Mouse (Mus musculus) midbrain, embryonic 14.5 days (tissue): ENCODE measurements around the gene Aff3. TPM values are rescaled to one million over a fixed set of nuclear protein-coding genes. Genes with fewer than 3 reads are reported as not detected.

Source experiments
- ATAC-seq: fragments of 200-750 bp; cut with Nextera tagmentation; 2 replicates; pipeline ENCODE4 v1.8.0; 2017; ENCODE audit warnings: moderate number of reproducible peaks, moderate library complexity; ENCODE audit not compliant: low FRiP score, low TSS enrichment
- DNase-seq: peaks from one replicate; pipeline ENCODE4 v3.0.0-alpha.2; 2015
- H3K27ac ChIP-seq: fragments of 300-500 bp; sonication (generic); replicated peaks from 2 replicates; pipeline ENCODE4 v1.5.1; 2014; ENCODE audit warnings: mild to moderate bottlenecking, low read depth, low read length, moderate library complexity
- H3K27me3 ChIP-seq: fragments of 300-500 bp; sonication (generic); 2 replicates; pipeline ENCODE4 v1.6.1; 2014; ENCODE audit warnings: low read length, control low read depth, mixed read lengths; ENCODE audit not compliant: control insufficient read depth, insufficient read depth
- H3K36me3 ChIP-seq: fragments of 300-500 bp; sonication (generic); 2 replicates; pipeline ENCODE4 v1.6.1; 2014; ENCODE audit warnings: low read length, control low read depth; ENCODE audit not compliant: control insufficient read depth, insufficient read depth
- H3K4me1 ChIP-seq: fragments of 300-500 bp; sonication (generic); 2 replicates; pipeline ENCODE4 v1.6.1; 2014; ENCODE audit warnings: mild to moderate bottlenecking, antibody characterized with exemption, low read length, control low read depth; ENCODE audit not compliant: control insufficient read depth, insufficient read depth
- H3K4me2 ChIP-seq: fragments of 300-500 bp; sonication (generic); 2 replicates; pipeline ENCODE4 v1.6.1; 2014; ENCODE audit warnings: mild to moderate bottlenecking, low read length, moderate library complexity
- H3K4me3 ChIP-seq: fragments of 300-500 bp; sonication (generic); replicated peaks from 2 replicates; pipeline ENCODE4 v1.5.1; 2014; ENCODE audit warnings: low read depth, low read length
- H3K9ac ChIP-seq: fragments of 300-500 bp; sonication (generic); replicated peaks from 2 replicates; pipeline ENCODE4 v1.6.1; 2014; ENCODE audit warnings: mild to moderate bottlenecking, low read length, moderate library complexity
- H3K9me3 ChIP-seq: fragments of 300-500 bp; sonication (generic); 2 replicates; pipeline ENCODE4 v1.6.1; 2016; ENCODE audit warnings: low read length, control low read depth, mixed read lengths; ENCODE audit not compliant: control insufficient read depth
- WGBS: fragments of 180-500 bp; shearing (Covaris S2); extraction: QIAGEN DNeasy Blood & Tissue Kit; methylation state at CpG from one replicate; pipeline ENCODE4 v1.1.7; 2014; 5-methylcytosine and 5-hydroxymethylcytosine counted together
- polyA plus RNA-seq: library from polyadenylated mRNA; unstranded; fragments of >200 nt; fragmentation: Nextera tagmentation; extraction: Ambion mirVana; gene quantifications from 2 replicates; pipeline ENCODE4 v1.2.1, GENCODE M21; 2014

Gene Aff3
- polyA plus RNA-seq, 1 experiment from 2014 or later, result 20.3 TPM

DNA sequence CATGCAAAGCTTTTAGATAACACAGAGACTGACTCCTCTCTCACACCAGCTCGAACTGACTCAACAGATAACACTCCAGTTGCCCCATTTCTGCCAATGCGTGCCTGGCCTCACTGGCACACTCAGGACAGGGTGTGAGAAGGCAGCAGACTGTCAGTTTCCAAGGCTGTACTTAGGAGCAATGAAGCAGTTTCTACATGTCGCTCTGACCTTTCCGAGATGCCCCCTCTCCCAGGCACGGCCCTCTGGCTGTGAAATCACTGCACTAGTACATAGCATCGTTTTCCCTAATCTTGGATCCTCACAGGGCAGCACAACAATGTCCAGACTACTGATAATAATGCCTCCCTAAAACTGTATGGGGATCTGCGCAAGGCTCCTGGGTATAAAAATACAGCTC is 132.2 kb downstream of the Aff3 start:
- Histone ChIP-seq H3K9me3 (no peaks in the 10 kb centered on the region), H3K27me3 (no peaks in the 10 kb centered on the region), H3K27ac (no peak overlapping the region), H3K4me3 (no peak overlapping the region), H3K4me2 (no peak overlapping the region), H3K4me1 (peaks cover 3% of the 10 kb centered on the region), H3K9ac (no peak overlapping the region), H3K36me3 (peaks cover 7% of the 10 kb centered on the region)
- ATAC-seq (no peak), DNase-seq (no peak)
- 94% methylated on average over 7 of the region's 7 CpGs for WGBS

DNA sequence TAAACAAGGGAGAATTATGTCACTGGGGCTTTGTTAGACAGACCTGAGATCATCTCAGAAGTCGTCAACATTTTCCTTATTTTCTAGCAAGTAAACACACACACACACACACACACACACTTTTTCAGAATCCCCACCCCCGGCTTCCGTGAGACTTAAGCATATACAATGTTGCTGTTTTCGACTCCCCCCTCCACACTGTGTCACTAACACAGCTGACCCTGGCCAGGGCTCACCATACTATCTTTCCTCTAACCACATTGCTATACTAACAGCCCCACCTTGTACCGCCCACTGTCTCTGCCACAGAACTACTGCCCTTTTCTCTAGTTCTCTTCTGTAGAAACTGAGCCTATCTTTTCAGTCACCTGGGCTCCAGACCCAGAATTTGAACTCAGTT is 136.1 kb downstream of the Aff3 start:
- Histone ChIP-seq H3K36me3 (peaks cover 12% of the 10 kb centered on the region), H3K9ac (no peak overlapping the region), H3K4me2 (no peak overlapping the region), H3K27me3 (no peaks in the 10 kb centered on the region), H3K4me1 (no peaks in the 10 kb centered on the region), H3K4me3 (no peak overlapping the region), H3K9me3 (no peaks in the 10 kb centered on the region), H3K27ac (no peak overlapping the region)
- WGBS, result 92% methylated on average over 5 of the region's 5 CpGs
- ATAC-seq (no peak), DNase-seq (no peak)

DNA sequence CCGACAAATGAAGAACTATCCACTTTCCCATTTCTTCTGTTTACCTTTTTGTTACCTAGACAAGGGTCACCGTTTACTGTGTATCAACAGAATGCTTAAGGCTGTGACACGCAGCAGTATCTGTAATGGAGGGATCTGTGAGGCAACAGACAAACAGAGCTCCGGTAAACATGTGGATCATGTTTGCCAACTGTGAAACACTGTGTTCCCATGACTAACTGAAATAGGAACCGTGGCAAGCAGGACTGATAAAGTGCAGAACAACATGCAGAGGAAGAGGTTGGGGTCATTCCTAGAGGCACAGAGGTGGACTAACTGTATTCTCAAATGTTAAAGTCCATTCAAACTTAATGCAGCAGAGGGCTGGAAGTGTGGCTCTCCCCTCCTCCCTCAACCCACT is 138.2 kb downstream of the Aff3 start:
- Histone ChIP-seq H3K9ac (no peak overlapping the region), H3K36me3 (peaks cover 13% of the 10 kb centered on the region), H3K4me1 (no peaks in the 10 kb centered on the region), H3K9me3 (no peaks in the 10 kb centered on the region), H3K4me2 (no peak overlapping the region), H3K27me3 (no peaks in the 10 kb centered on the region), H3K27ac (no peak overlapping the region), H3K4me3 (no peak overlapping the region)
- WGBS, result 96% methylated on average over 5 of the region's 5 CpGs
- ATAC-seq (no peak), DNase-seq (no peak)

DNA sequence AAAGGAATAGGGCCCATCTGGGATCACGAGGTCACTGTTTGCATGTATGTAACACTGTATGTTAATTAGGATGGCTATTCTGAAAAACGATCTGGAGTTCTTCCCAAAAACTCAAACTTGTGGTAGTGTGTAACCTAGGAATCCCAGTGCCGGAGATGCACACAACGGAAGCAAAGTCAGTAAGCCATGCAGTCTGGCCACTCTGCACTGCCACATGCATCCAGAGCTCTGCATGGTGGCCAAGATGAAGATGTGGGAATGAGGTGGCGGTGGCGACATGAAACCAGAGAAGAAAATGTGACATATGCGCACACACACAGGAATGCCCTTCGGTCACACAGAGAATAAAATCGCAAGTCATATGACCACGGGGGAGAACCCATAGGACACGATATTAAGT is 143.1 kb downstream of the Aff3 start:
- no peaks in the 10 kb centered on the region for H3K9me3 ChIP-seq
- H3K4me3 ChIP-seq, result no peak overlapping the region
- ATAC-seq (no peak), DNase-seq (no peak)
- H3K9ac ChIP-seq, result no peak overlapping the region
- H3K36me3 ChIP-seq, result peaks cover 13% of the 10 kb centered on the region
- no peak overlapping the region for H3K27ac ChIP-seq
- 97% methylated on average over 11 of the region's 11 CpGs for WGBS
- no peaks in the 10 kb centered on the region for H3K4me1 ChIP-seq
- no peaks in the 10 kb centered on the region for H3K27me3 ChIP-seq
- no peak overlapping the region for H3K4me2 ChIP-seq

DNA sequence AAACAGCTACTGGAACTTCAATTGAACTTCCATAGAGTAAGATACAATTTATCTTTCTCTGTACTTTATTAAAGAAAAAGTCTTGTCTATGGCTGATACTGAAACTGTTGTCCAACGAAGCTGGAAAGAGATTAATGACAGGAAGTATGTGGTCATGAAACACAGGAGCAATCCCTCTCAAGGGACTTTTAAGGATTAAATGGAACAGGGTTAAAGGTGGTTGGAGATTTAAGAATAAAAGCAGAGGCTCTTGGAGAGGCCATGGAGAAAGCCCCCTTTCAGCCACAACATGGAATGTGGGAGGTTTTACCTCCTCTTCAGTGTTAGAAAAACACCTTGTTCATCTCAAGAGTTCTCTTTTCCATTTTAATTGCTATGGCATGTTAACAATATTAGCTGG is 148.5 kb downstream of the Aff3 start:
- Histone ChIP-seq H3K27me3 (no peaks in the 10 kb centered on the region), H3K9me3 (no peaks in the 10 kb centered on the region), H3K9ac (no peak overlapping the region), H3K27ac (no peak overlapping the region), H3K4me1 (peaks cover 18% of the 10 kb centered on the region), H3K4me2 (no peak overlapping the region), H3K36me3 (no peaks in the 10 kb centered on the region), H3K4me3 (no peak overlapping the region)
- WGBS, result 78% methylated on average over 1 of the region's 1 CpGs
- ATAC-seq (no peak), DNase-seq (no peak)

DNA sequence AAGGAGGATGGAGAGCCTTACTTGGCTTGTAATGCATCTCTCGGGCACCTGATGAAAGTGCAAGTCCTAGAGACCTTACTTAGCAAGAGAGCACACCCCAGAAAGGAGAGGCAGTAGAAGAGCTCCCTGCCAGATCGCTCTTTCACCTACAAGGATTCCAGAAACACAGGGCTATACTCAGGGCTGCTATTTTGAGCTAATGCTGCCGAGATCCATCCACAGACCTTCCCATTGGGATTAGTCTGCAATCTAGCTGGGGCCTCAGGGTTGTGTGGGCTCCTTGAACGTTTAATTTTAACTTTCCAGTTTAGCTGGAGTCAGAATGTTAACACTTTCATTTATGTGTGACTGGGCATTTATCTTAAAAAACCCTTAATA is 150.1 kb downstream of the Aff3 start:
- 71% methylated on average over 4 of the region's 4 CpGs for WGBS
- Histone ChIP-seq H3K4me3 (no peak overlapping the region), H3K36me3 (no peaks in the 10 kb centered on the region), H3K4me1 (peaks cover 23% of the 10 kb centered on the region), H3K27ac (no peak overlapping the region), H3K27me3 (no peaks in the 10 kb centered on the region), H3K9me3 (no peaks in the 10 kb centered on the region), H3K4me2 (no peak overlapping the region), H3K9ac (no peak overlapping the region)
- ATAC-seq, result no peak
- no peak for DNase-seq

DNA sequence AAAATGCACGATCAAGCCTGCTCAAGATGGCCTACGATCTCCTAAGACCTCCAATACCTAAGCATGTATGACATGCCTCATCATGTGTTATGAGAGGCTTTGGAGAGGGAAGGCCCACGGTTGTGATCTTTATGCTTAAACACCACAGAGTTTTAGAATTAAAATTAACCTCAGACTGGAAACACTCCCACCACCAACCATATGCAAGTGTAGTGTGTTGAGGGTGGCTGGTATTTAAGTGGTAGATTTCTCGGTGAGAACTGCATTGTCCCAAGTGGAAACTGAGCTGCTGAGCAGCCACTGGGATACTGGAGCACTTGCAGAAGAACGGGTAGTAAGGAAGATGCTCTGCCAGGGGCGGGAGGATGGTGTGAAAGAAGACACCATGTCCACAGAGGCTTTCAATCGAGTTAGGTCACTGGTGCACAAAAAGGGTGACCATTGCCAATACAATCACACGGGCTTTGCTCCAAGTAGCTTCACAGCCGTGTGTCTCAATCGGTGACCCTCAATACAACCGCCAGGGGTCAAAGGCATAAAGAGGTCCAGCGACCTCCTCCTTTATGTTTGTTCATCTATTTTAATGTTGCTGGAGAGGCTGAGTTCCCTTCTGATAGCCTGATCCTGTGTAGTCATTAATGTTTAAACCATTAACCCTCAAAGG is 150.7 kb downstream of the Aff3 start:
- Histone ChIP-seq H3K27me3 (no peaks in the 10 kb centered on the region), H3K9me3 (no peaks in the 10 kb centered on the region), H3K4me2 (no peak overlapping the region), H3K9ac (no peak overlapping the region), H3K27ac (no peak overlapping the region), H3K36me3 (no peaks in the 10 kb centered on the region), H3K4me1 (peaks cover 23% of the 10 kb centered on the region), H3K4me3 (no peak overlapping the region)
- 63% methylated on average over 12 of the region's 12 CpGs for WGBS
- no peak for ATAC-seq
- no peak for DNase-seq

DNA sequence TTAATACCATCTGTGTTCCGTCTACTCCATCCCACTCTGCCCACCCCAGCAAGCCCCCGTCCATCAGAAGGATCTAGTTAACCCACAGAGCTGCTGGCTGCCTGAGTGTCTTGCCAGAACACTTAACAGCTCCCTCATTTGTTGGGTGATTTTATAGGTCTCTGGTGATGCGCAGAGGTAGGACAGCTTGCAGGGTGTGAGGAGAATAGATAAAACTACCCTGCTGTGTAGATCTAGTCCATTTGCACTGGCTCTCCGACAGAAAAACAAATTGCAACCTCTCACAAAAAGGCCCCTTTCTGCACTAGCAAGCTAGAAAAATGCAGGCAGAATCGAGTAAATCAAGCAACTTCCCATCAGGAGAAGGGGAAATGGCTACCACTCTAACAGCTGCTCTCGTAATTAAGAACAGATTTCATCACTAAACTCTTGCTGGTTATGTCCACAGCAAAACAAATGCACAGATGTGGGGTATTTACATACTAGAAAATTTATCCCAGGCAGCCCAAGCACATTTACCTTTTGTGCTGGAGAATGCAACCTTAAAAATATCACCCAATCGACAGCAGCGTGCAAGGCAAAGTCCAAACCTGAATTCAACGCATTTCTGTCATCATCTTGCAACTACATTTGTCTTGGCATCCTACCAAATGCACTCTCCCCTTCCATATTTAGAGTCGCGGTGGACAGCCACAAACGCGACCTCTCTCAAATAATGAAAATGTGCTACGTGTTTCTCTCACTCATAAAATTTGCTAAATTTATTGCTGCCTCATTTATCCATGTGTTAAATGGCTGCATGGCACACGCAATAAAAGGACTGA is 152.3 kb downstream of the Aff3 start:
- 69% methylated on average over 15 of the region's 15 CpGs for WGBS
- H3K4me2 ChIP-seq, result no peak overlapping the region
- no peaks in the 10 kb centered on the region for H3K27me3 ChIP-seq
- no peaks in the 10 kb centered on the region for H3K36me3 ChIP-seq
- ATAC-seq, result no peak
- 0 out of 2 replicates have a peak overlapping the region, but pooled peaks have one; percentile 5 for H3K9ac ChIP-seq
- H3K4me3 ChIP-seq, result no peak overlapping the region
- H3K9me3 ChIP-seq, result no peaks in the 10 kb centered on the region
- DNase-seq, result peak; percentile 37
- H3K27ac ChIP-seq, result peak overlapping the region; percentile 67
- peaks cover 23% of the 10 kb centered on the region for H3K4me1 ChIP-seq

DNA sequence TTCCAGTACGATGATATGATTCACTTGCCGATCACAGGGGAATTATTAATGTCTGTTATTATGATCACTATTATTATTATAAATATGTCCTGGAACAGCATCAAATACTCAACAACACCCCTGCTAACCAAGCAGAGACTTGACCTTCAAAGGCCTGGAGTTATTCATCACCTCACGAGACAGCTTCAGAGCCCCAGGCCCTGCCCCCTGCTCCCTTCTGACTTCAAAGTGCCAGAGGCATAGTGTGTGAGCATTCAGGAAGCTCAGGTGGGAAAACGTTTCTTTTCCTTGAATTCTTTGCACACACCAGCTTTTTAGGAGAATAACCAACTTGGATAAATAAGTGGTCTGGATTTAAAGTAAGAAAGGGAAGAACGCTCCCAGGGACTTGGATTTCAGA is 153.7 kb downstream of the Aff3 start:
- ATAC-seq, result no peak
- no peak overlapping the region for H3K9ac ChIP-seq

More for the DNA sequence above, 153.7 kb downstream of the Aff3 start:
- H3K4me1 ChIP-seq, result peaks cover 23% of the 10 kb centered on the region
- H3K4me3 ChIP-seq, result no peak overlapping the region
- DNase-seq, result peak; percentile 34
- 63% methylated on average over 5 of the region's 5 CpGs for WGBS
- H3K9me3 ChIP-seq, result no peaks in the 10 kb centered on the region
- peak overlapping the region; percentile 67 for H3K27ac ChIP-seq
- H3K4me2 ChIP-seq, result no peak overlapping the region
- H3K27me3 ChIP-seq, result no peaks in the 10 kb centered on the region
- H3K36me3 ChIP-seq, result no peaks in the 10 kb centered on the region
